Mouse (Mus musculus) cerebellum, postnatal 4 days (tissue): ENCODE measurements at regions not wholly inside any gene's neighbourhood (a gene's known extent, or its start where the extent isn't known, plus 50 kb on each side); places are given as distances from the start of the nearest gene placed in this dataset.

Experiments
- DNase-seq, 2 experiments: peaks; one replicate each; pipeline ENCODE4 v3.0.0; 2022; ENCODE audit warnings: low spot score in 2 of 2, mixed read lengths in 1 of 2

DNA sequence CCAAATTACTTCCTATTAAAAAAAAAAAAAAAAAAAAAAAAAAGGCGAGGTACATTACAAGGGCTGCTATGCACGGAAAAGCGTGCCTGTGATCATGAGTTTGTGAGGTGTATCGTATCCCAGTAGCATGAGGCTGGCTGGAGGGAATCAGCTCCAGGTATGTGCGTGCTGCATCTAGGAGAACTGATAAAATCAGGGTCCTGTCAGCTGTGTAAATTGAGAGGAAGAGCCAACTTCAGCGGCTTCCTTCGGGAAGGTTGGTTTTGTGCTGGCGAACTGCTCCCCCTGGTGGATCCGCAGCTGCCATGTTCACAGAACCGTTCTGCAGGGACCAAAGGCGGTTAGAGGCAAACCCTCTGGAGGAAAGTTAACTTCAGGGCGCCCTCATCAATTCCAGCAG, 60.8 kb upstream of the Gm10295 start:
- peak; percentile 75 to 83 for DNase-seq

DNA sequence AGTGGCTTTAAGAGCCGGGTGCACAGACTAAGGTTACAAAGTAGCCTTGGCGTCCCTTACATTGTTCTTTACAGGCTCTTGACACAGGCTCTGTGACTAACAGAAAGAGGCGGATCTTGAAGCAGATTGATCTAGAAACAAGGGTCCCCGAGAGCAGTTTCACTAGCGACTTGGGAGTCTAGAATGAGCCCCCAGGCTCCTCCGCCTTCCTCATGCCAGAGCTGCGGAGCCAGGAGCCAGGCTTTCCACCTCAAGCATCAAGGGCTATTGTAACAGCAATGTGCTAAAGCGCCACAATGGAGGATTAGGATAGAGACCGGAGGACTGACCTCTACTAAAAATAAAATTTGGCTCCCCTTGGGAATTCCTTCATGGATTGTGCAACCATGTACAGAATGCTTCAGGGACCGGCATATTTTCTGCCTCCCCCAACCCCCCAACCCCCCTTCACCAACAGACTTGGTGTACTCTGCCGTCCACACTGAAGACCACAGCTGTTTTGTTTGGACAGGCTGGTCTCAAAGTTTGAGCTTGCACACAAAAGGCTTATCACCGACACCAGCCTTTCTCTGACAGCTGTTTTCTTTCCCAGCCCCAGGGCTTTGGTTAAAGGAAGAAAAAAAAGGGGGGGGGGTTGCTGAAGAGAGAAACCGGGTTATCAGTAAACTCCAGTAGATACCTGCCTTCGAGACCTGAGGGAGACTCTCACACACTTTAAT, 60.2 kb upstream of the Gm10295 start:
- peak in 1 of 2 experiments; percentile 2 for DNase-seq

DNA sequence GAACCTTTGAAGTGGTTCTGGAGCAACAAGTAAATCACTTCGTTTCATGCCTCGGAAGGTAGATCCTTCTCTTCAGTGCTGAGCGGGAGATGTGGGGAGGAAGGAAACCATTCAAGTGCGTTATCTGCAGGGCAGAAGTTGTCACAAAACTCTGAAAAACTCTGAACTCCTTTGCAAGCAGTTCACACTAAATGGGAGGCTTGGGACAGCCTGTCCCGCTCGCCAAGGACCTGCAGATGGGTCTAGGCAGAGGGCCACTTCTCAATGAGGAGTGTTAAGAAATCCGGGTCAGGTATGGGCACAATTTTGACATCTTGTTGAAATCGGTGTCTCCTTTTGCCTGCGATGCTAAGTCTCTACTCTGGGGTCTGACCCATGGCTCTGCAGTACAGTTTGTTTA, 58.6 kb upstream of the Gm10295 start:
- DNase-seq: no peak

DNA sequence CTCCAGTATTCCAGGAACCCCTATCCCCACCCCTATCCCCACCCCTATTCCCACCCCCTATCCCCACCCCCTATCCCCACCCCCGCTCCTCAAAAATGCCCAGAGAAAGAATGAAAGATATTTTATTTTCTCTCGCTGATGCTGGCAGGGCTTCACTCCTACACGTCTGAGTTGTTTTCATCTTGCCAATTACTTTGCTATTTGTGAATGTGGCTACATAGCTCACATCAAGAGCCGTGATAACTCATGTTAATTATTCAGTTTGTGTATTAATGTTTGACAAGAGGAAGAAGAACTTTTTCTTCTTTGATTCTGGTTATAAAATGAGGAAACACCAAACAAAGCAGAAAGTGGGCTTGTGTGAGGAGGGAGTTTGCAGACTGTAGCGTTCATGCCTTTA, 57.8 kb upstream of the Gm10295 start:
- DNase-seq: no peak

DNA sequence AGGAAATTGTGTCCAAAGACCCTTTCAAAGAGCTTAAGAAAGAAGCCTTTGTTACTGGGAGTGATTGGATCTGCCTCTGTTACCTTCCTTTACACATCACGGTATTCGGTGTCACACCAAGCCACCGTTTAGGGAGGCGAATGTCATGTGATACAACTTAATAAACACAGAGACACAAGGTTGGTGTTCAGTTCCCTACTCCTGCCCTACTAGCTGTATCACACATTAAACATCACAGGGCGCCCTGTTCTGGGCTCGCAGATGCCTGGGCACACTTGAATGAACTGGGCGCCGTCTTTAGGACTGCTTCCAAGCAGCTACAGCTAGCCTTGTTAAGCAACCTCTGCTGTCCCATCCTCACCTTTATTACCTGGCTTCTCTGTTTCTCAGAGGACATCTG, 55.0 kb upstream of the Gm10295 start:
- no peak for DNase-seq
